Mouse (Mus musculus): ENCODE measurements around the gene Flii.

GRCm38 (mm10) chr11:60706076-60706475, 21.0 kb downstream of the Flii start:
- TF ChIP-seq CTCF (conservative IDR thresholded peaks at IDR 0.05 in 1 of 2, IDR thresholded peaks at IDR 0.05 in 1 of 2; ENCODE audit: low read depth in 2 of 2, low read length in 2 of 2), result no peak
- TF ChIP-seq USF2 (conservative IDR thresholded peaks at IDR 0.05; ENCODE audit: low read depth, low read length), result no peak
- no peak for TF ChIP-seq ELF1 (IDR thresholded peaks at IDR 0.05; ENCODE audit: low read depth, low read length)
- no peak for TF ChIP-seq RAD21 (IDR thresholded peaks at IDR 0.05; ENCODE audit: low read depth, low read length)
- no peak for TF ChIP-seq POLR2A (IDR thresholded peaks at IDR 0.05; ENCODE audit: low read depth, low read length)
- TF ChIP-seq ZKSCAN1 (IDR thresholded peaks at IDR 0.05; ENCODE audit: borderline replicate concordance, low read depth, low read length), result no peak
- no peak for TF ChIP-seq NELFE (IDR thresholded peaks at IDR 0.05; ENCODE audit: low read depth, low read length)
- TF ChIP-seq ZC3H11A (IDR thresholded peaks at IDR 0.05; ENCODE audit: low read depth, low read length), result no peak
- no peak for TF ChIP-seq MEF2A (IDR thresholded peaks at IDR 0.05; ENCODE audit: borderline replicate concordance, low read depth, low read length)
- TF ChIP-seq MAX (IDR thresholded peaks at IDR 0.05; ENCODE audit: low read length), result no peak
- TF ChIP-seq EP300 (IDR thresholded peaks at IDR 0.05; ENCODE audit: low read length), result no peak
